Mouse (Mus musculus): ENCODE results near the gene Atf6b.

Gene Atf6b

GRCm38 (mm10) chr17:34664472-34664871 is 17.5 kb downstream of the Atf6b start:
- no peak for DNase-seq (ENCODE audit: low spot score)

GRCm38 (mm10) chr17:34670235-34670634 is 23.3 kb downstream of the Atf6b start, which contains the start of gene Tnxb:
Gene Tnxb, plus strand, starts transcription at chr17:34670535.
- no peak for DNase-seq (ENCODE audit: low spot score)

- no peak for DNase-seq (ENCODE audit: low spot score)
Measured at GRCm38 (mm10) chr17:34671151-34672066, 24.5 kb downstream of the Atf6b start.

GRCm38 (mm10) chr17:34672246-34672792 is 25.4 kb downstream of the Atf6b start:
- DNase-seq (ENCODE audit: low spot score) = no peak

- DNase-seq (ENCODE audit: low spot score) = no peak
Measured at GRCm38 (mm10) chr17:34673139-34673538, 26.2 kb downstream of the Atf6b start.

- no peak for DNase-seq (ENCODE audit: low spot score)
Measured at GRCm38 (mm10) chr17:34674524-34675204, 27.7 kb downstream of the Atf6b start.

DNA sequence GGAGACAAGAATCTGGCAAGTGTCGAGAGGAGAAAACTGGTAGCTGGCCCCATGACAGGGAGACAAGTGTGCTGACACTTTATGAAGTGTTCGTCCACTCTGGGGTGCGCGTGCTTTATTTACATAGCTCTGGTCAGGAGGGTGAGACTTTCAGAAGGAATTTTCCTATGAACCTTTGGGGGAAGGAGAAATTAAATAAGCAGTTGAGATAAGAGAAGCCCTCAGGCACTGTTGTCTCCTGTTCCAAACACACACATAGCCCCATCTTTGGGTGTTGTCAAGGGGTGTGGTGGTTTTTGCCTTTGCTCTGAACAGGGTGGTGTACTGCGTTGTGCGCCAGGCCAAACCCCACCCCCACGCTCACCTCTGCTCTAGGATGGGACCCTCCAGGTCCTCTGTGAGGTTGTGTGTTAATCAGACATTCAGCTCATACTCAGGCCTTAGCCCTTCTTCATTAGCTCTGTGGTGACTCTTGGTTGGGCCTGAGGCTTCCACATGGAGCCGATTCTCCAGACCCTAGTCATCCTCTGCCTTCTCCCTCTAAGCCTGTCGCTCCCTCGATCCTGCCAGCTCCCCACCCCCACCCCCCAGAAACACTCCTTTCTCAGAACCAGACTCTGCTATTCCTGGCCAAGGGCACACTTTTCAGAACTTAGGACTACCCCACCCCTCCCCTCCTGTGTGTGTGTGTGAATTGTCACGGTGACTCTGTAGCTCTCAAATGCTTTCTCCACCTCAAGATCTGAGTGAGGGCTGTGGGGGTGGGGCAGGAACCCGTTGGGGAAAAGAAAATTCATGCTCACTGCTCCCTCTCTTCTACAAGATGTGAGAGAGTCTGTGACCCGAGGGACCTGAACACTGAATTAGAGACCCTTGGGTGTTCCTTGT is 28.5 kb downstream of the Atf6b start:
- no peak for DNase-seq (ENCODE audit: low spot score)

GRCm38 (mm10) chr17:34676093-34676460 is 29.1 kb downstream of the Atf6b start:
- DNase-seq (ENCODE audit: low spot score) = no peak

- DNase-seq (ENCODE audit: low spot score) = no peak
Measured at GRCm38 (mm10) chr17:34676671-34677070, 29.7 kb downstream of the Atf6b start.

DNA sequence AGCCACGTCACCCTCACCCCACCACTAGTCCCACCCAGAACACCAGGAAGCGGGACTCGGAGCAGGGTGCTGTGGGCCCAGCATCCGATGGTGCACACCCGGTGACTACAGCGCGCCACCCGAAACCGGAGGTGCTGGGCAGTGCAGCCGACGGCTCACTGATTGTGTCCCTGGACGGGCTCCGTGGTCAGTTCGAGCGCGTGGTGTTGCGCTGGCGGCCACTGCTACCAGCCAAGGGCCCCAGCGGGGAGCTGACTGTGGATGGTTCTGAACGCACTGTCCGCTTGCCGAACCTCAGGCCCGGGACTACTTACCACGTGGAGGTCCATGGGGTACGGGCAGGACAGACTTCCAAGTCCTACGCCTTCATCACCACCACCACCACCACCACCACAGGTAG is 33.2 kb downstream of the Atf6b start:
- no peak for DNase-seq (ENCODE audit: low spot score)

DNA sequence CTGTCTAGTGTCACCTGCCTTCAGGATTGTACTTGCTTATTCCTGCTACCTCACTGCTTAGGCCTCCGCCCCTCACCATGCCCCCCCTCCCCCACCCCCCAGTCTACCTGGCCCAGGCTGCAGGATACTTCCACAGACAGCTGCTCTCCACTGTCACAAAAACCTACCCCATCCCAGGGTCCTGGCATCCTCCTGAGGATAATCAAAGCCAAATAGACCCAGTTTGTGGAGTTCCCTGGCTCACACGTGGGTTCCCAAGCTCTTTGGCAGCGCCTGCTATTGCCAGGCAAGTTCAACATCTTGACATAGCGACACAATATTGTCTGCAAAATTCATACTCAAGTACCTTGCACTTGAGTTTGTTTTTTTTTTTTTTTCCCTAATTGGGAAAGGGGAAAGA is 33.7 kb downstream of the Atf6b start:
- DNase-seq (ENCODE audit: low spot score) = no peak

DNA sequence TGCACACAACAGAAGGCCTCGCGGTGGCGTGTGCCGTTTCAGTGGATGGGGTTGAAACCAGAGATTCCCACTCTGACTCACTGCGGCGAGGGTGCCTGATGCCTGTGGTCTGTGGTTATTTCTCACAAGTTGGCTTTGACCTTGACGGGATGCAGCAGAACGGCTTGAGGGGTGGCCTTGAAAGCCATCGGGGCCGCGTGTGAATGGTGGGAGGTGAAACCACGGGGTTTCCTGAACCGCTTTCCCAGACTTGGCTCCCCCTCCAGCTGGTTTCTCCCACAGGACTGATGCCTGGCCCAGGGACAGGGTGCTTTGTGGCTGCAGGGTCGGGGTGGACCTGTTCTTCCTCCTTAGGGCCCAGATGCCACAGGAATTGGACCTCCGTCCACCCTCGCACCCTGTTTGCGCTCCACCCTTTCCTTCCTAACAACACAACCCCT is 34.2 kb downstream of the Atf6b start:
- no peak for DNase-seq (ENCODE audit: low spot score)

DNA sequence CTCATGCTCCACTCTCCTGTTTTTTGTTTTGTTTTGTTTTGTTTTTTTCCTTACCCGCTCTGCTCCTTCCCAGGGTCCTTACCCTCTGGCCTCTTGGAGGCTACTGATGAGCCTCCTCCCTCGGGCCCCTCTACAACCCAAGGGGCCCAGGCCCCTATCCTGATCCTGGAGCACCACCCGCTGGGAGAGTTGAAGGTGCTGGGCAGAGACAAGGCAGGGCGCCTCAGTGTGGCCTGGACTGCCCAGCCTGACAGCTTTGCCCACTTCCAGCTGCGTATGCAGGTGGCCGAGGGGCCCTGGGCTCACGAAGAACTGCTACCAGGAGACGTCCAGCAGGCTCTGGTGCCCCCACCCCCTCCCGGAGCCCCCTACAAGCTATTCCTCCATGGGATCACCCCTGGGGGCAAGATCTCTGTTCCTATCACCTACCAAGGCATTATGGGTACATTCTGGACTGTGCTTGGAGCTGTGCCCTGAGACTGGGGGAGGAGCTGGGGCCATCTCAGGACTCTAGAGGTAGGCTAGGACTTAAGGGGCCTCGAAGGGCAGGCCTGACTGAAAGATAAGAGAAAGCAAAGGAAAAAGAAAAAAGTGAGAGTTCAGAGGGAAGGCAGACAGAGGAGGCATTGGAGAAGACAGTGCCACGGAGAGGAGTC is 35.1 kb downstream of the Atf6b start:
- no peak for DNase-seq (ENCODE audit: low spot score)

GRCm38 (mm10) chr17:34683179-34683578 is 36.2 kb downstream of the Atf6b start:
- no peak for DNase-seq (ENCODE audit: low spot score)

DNA sequence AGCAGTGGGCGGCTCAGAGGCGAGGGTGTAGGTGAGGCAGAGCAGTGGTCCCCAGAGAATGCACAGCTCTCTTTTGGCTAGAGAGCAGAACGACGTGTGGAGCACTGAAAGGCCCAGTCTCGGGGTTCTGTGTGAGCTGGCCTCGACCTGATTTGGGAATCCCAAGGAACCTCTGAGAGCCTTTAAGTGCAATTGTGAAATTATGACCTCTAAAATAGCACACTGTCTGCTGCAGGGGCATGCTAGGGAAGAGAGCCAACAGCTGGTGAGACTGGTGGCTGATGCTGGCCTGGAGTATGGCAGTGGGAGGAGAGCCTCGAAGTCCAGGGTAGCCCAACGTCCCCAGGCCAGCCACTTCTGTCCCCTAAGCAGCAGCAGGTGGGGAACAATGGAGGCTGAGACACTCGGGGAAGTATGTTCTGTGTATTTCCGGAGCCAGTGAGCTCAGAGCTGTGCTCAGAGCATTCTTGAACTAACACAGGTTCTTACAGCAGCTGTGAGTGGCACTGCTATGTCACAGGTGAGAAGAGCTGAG is 36.8 kb downstream of the Atf6b start:
- DNase-seq (ENCODE audit: low spot score) = no peak

DNA sequence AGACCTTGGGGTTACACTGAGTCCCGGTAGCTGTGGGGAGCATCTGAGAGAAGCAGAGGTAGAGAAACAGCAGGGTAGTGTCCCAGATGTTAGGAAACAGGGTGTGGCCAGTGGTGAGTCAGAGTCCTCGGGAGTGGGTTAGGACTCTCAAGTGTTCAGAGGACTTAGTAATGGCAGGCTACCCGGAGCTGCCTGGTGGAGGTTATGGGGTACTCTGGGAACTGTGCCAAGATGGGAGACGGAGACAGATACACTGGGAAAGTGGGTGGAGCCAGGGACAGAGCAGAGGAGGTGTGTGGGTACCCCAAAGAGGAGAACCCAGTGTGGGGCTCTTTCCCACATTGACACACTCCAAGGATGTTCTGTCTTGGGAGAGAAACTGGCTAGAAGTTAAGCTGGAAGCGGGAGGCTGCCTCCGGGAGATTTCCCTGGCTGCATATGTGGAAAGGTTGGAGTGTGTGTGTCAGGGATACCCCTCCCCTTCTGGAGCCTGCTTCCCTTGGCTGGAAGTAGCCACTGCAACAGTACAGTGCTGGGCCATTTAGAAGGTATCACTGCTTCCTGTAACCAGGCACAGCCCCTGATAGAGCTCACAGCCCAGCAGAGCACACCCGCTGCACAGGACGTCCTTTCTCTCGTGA is 37.4 kb downstream of the Atf6b start:
- no peak for DNase-seq (ENCODE audit: low spot score)

- no peak for DNase-seq (ENCODE audit: low spot score)
Measured at GRCm38 (mm10) chr17:34685120-34686110, 38.5 kb downstream of the Atf6b start.

GRCm38 (mm10) chr17:34688889-34689288 is 41.9 kb downstream of the Atf6b start:
- DNase-seq (ENCODE audit: low spot score) = no peak

DNA sequence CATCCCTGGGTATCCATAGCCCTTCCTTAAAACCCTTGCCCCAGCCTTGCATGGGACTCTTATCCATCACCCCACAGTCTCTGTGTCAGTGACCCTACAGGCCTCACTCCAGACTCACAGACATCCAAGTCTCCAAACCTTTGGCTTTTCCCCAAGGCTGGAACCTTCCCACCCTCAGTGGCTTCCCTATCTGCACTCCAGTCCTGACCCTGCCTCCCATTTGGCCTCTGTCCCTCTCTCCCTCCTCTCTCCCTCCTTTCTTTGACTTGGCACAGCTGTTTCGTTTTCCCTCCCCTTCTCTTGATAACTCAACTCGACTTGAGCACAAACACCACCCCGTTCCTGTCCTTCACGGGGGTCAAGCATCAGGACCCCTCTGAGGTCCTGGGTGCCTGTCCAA is 43.5 kb downstream of the Atf6b start:
- no peak for DNase-seq (ENCODE audit: low spot score)

Measured in left cerebral cortex, adult 11 months (tissue).